In the genomic region with DNA sequence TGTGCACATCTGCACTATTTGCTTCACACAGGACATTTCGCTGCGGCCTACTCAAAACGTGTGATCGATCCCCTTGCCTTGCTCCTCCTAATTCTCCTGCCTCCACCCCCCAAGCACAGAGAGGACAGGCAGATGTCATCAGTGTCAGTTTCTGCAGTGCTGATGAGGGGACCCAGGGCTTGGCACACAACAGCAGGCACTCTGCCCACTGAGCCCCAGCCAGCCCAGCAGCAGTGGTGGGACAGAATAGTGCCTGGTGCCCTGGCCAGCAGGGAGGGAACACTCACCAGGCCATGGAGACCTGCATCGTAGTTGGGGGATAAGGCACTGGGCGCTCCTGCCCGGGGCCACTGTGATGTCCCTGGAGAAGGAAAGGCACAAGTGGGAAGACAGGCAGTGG, we compare ENCODE assay signal across 23 mouse cellular contexts. TPM values are rescaled to one million over a fixed set of nuclear protein-coding genes. Genes with fewer than 3 reads are reported as not detected.
A peak's percentile ranks its signal among the peaks of the same experiment; 100 is the strongest.
DNase-seq lines count a peak whose midpoint lies in the region; ATAC-seq and TF ChIP-seq lines count a peak whose summit lies in the region.
"Had no signal": no experiment of that assay in that cellular context is flagged by ENCODE, and none has a peak within 500 bp of the region (broad histone marks: within the 10 kb centered on the region; RNA-seq: fewer than 3 reads in every experiment).

No protein-coding gene starts in this region.

- H3K4me3 ChIP-seq in layer of hippocampus, adult 2 months: no peak overlapping the region
- H3K4me3 ChIP-seq in megakaryocyte, embryonic 14.5 days (replicated peaks): peak overlapping the region; percentile 35
- H3K4me3 ChIP-seq in liver, embryonic 13.5 days (replicated peaks): no peak overlapping the region
- H3K4me3 ChIP-seq in hindbrain, embryonic 14.5 days (replicated peaks; ENCODE audit: low read length): no peak overlapping the region
- H3K4me3 ChIP-seq: forebrain, embryonic 12.5 days; gastrocnemius, adult 2 months; hindbrain, embryonic 12.5 days had no signal

- H3K4me2 ChIP-seq in liver, embryonic 13.5 days: no peak overlapping the region
- H3K4me2 ChIP-seq in hindbrain, embryonic 14.5 days (replicated peaks): no peak overlapping the region
- H3K4me2 ChIP-seq: forebrain, embryonic 12.5 days; hindbrain, embryonic 12.5 days had no signal

- no peak for ATAC-seq in megakaryocyte, adult 5-6 weeks (ENCODE audit: poor library complexity, severe bottlenecking)
- ATAC-seq in liver, embryonic 13.5 days (ENCODE audit: low read depth): no peak
- no peak for ATAC-seq in hindbrain, embryonic 14.5 days (ENCODE audit: low FRiP score)
- ATAC-seq: forebrain, postnatal 0 days; hindbrain, postnatal 0 days had no signal

- TF ChIP-seq CTCF in layer of hippocampus, adult 2 months (conservative IDR thresholded peaks at IDR 0.05): no peak

- no peaks in the 10 kb centered on the region for H3K27me3 ChIP-seq in megakaryocyte, embryonic 14.5 days (replicated peaks)
- no peaks in the 10 kb centered on the region for H3K27me3 ChIP-seq in liver, embryonic 13.5 days
- no peaks in the 10 kb centered on the region for H3K27me3 ChIP-seq in hindbrain, embryonic 14.5 days (ENCODE audit: control insufficient read depth, insufficient read depth, low read length)
- H3K27me3 ChIP-seq: forebrain, embryonic 12.5 days; hindbrain, embryonic 12.5 days had no signal

- H3K9ac ChIP-seq in liver, embryonic 13.5 days: peak overlapping the region; percentile 29; the same call in 1 of the 2 replicates
- no peak overlapping the region for H3K9ac ChIP-seq in hindbrain, embryonic 14.5 days
- H3K9ac ChIP-seq: forebrain, embryonic 12.5 days; forebrain, postnatal 0 days had no signal

- H3K27ac ChIP-seq in layer of hippocampus, adult 2 months: peak overlapping the region; percentile 87
- peak overlapping the region; percentile 24; the same call in 1 of the 2 replicates for H3K27ac ChIP-seq in liver, embryonic 13.5 days
- H3K27ac ChIP-seq in hindbrain, embryonic 14.5 days: no peak overlapping the region
- H3K27ac ChIP-seq: forebrain, embryonic 12.5 days; gastrocnemius, adult 2 months; hindbrain, postnatal 0 days had no signal

- H3K9me3 ChIP-seq in megakaryocyte, embryonic 14.5 days: no peaks in the 10 kb centered on the region
- no peaks in the 10 kb centered on the region for H3K9me3 ChIP-seq in liver, embryonic 13.5 days (replicated peaks)
- no peaks in the 10 kb centered on the region for H3K9me3 ChIP-seq in hindbrain, embryonic 14.5 days (ENCODE audit: control insufficient read depth, low read length)
- H3K9me3 ChIP-seq: forebrain, embryonic 12.5 days; hindbrain, embryonic 12.5 days had no signal

- DNase-seq in cerebellum, postnatal 10 days: peak; percentile 77 to 86
- DNase-seq in cerebellum, adult 11 months: no peak
- DNase-seq in layer of hippocampus, adult 2 months (ENCODE audit: low spot score in 2 of 2): no peak
- DNase-seq in layer of hippocampus, postnatal 10 days (ENCODE audit: low spot score in 2 of 2): no peak
- DNase-seq in liver, embryonic 13.5 days: no peak
- no peak for DNase-seq in hindbrain, embryonic 14.5 days (ENCODE audit: low spot score)
- DNase-seq: adrenal gland, adult 2 months; adrenal gland, postnatal 36 days; cerebellum, adult 11-12 months; cerebellum, adult 9-10 months; forebrain, postnatal 0 days; gastrocnemius, adult 2 months; gastrocnemius, postnatal 25 days; heart, postnatal 10 days; heart, postnatal 4 days had no signal

- peaks cover 100% of the 10 kb centered on the region for H3K36me3 ChIP-seq in megakaryocyte, embryonic 14.5 days (replicated peaks; ENCODE audit: low read length)
- peaks cover 100% of the 10 kb centered on the region for H3K36me3 ChIP-seq in liver, embryonic 13.5 days
- peaks cover 99% of the 10 kb centered on the region for H3K36me3 ChIP-seq in hindbrain, embryonic 14.5 days (replicated peaks; ENCODE audit: control insufficient read depth, insufficient read depth)

- H3K4me1 ChIP-seq in megakaryocyte, embryonic 14.5 days: peaks cover 34% of the 10 kb centered on the region
- peaks cover 28% of the 10 kb centered on the region for H3K4me1 ChIP-seq in liver, embryonic 13.5 days (replicated peaks)
- H3K4me1 ChIP-seq in hindbrain, embryonic 14.5 days (replicated peaks; ENCODE audit: control insufficient read depth, insufficient read depth, low read length): peaks cover 9% of the 10 kb centered on the region; the same call in 1 of the 2 replicates

- WGBS in liver, embryonic 13.5 days (ENCODE audit: insufficient replicate concordance): 90% methylated on average over 7 of the region's 7 CpGs
- 94% methylated on average over 7 of the region's 7 CpGs for WGBS in hindbrain, embryonic 14.5 days

RNA-seq across cellular contexts. Expression of a gene that starts 8.9 kb away (rescaled TPM):
- total RNA-seq in layer of hippocampus, adult 2 months (2021): 100 to 1,000 TPM; 404 to 413 TPM
- total RNA-seq in layer of hippocampus, postnatal 10 days (2021): 100 to 1,000 TPM; 503 to 527 TPM
- polyA plus RNA-seq in megakaryocyte, embryonic 14.5 days (2012; ENCODE audit: insufficient read depth, low replicate concordance): 441 and 1,591 TPM in 2 replicates
- total RNA-seq in megakaryocyte, adult 5-6 weeks (2015): 107 and 108 TPM in 2 replicates
- total RNA-seq in megakaryocyte, adult 5-6 weeks (2017): 122 and 129 TPM in 2 replicates
- polyA plus RNA-seq in liver, embryonic 13.5 days (2015; fragmentation: Nextera tagmentation; extraction: Ambion mirVana): 474 and 603 TPM in 2 replicates
- polyA plus RNA-seq in hindbrain, embryonic 14.5 days (2014; fragmentation: Nextera tagmentation; extraction: Ambion mirVana): 675 and 804 TPM in 2 replicates

RNA-seq across cellular contexts. Expression of a gene that starts 16.2 kb away (rescaled TPM):
- total RNA-seq in layer of hippocampus, adult 2 months (2021): 100 to 1,000 TPM; 147 to 149 TPM
- 100 to 1,000 TPM; 119 to 129 TPM for total RNA-seq in layer of hippocampus, postnatal 10 days (2021)
- 199 and 247 TPM in 2 replicates for polyA plus RNA-seq in megakaryocyte, embryonic 14.5 days (2012; ENCODE audit: insufficient read depth, low replicate concordance)
- 38.8 and 40.6 TPM in 2 replicates for total RNA-seq in megakaryocyte, adult 5-6 weeks (2015)
- total RNA-seq in megakaryocyte, adult 5-6 weeks (2017): 39.8 and 40.0 TPM in 2 replicates
- 81.2 and 87.4 TPM in 2 replicates for polyA plus RNA-seq in liver, embryonic 13.5 days (2015; fragmentation: Nextera tagmentation; extraction: Ambion mirVana)
- polyA plus RNA-seq in hindbrain, embryonic 14.5 days (2014; fragmentation: Nextera tagmentation; extraction: Ambion mirVana): 152 and 161 TPM in 2 replicates

RNA-seq across cellular contexts. Expression of a gene that starts 17.9 kb away (rescaled TPM):
- total RNA-seq in layer of hippocampus, adult 2 months (2021): 10 to 100 TPM; 27.6 to 31.6 TPM
- 10 to 100 TPM; 36.1 to 42.9 TPM for total RNA-seq in layer of hippocampus, postnatal 10 days (2021)
- polyA plus RNA-seq in megakaryocyte, embryonic 14.5 days (2012; ENCODE audit: insufficient read depth, low replicate concordance): 168 and 304 TPM in 2 replicates
- 17.2 and 20.3 TPM in 2 replicates for total RNA-seq in megakaryocyte, adult 5-6 weeks (2015)
- 22.4 and 24.2 TPM in 2 replicates for total RNA-seq in megakaryocyte, adult 5-6 weeks (2017)
- 55.2 and 56.2 TPM in 2 replicates for polyA plus RNA-seq in liver, embryonic 13.5 days (2015; fragmentation: Nextera tagmentation; extraction: Ambion mirVana)
- polyA plus RNA-seq in hindbrain, embryonic 14.5 days (2014; fragmentation: Nextera tagmentation; extraction: Ambion mirVana): 41.3 and 46.5 TPM in 2 replicates

RNA-seq across cellular contexts. Expression of a gene that starts 28.1 kb away (rescaled TPM):
- 10 to 100 TPM; 15.5 to 17.1 TPM for total RNA-seq in layer of hippocampus, adult 2 months (2021)
- 10 to 100 TPM; 33.6 to 36.6 TPM for total RNA-seq in layer of hippocampus, postnatal 10 days (2021)
- polyA plus RNA-seq in megakaryocyte, embryonic 14.5 days (2012; ENCODE audit: insufficient read depth, low replicate concordance): 17.2 and 29.0 TPM in 2 replicates
- 2.4 and 2.6 TPM in 2 replicates for total RNA-seq in megakaryocyte, adult 5-6 weeks (2015)
- total RNA-seq in megakaryocyte, adult 5-6 weeks (2017): 2.6 and 5.0 TPM in 2 replicates
- 1.0 and 1.1 TPM in 2 replicates for polyA plus RNA-seq in liver, embryonic 13.5 days (2015; fragmentation: Nextera tagmentation; extraction: Ambion mirVana)
- 12.3 and 13.3 TPM in 2 replicates for polyA plus RNA-seq in hindbrain, embryonic 14.5 days (2014; fragmentation: Nextera tagmentation; extraction: Ambion mirVana)

RNA-seq across cellular contexts. Expression of a gene that starts 59.3 kb away (rescaled TPM):
- 10 to 100 TPM; 33.4 to 36.6 TPM for total RNA-seq in layer of hippocampus, adult 2 months (2021)
- 1 to 10 TPM; 1.7 to 3.8 TPM for total RNA-seq in layer of hippocampus, postnatal 10 days (2021)
- not detected in 2 replicates for polyA plus RNA-seq in megakaryocyte, embryonic 14.5 days (2012; ENCODE audit: insufficient read depth, low replicate concordance)
- not detected in 2 replicates for total RNA-seq in megakaryocyte, adult 5-6 weeks (2015)
- total RNA-seq in megakaryocyte, adult 5-6 weeks (2017): not detected in 2 replicates
- 0.12 TPM in 1 of 2 replicates, not detected in the other for polyA plus RNA-seq in liver, embryonic 13.5 days (2015; fragmentation: Nextera tagmentation; extraction: Ambion mirVana)
- polyA plus RNA-seq in hindbrain, embryonic 14.5 days (2014; fragmentation: Nextera tagmentation; extraction: Ambion mirVana): 3.6 and 4.1 TPM in 2 replicates
- total RNA-seq: granulocyte monocyte progenitor cell, adult 5-6 weeks; heart, postnatal 4 days had no signal
- polyA plus RNA-seq: C2C12; heart, embryonic 14.5 days had no signal

Comparison
In these comparisons a context has a peak if more than half of its experiments do, and no peak if none do; other contexts are left out.
1. DNase-seq: peak in cerebellum, postnatal 10 days (2 of 2); none in cerebellum, adult 11 months (single experiment), layer of hippocampus, adult 2 months (0 of 2), layer of hippocampus, postnatal 10 days (0 of 2), liver, embryonic 13.5 days (single experiment) and hindbrain, embryonic 14.5 days (single experiment).